Mouse (Mus musculus): ENCODE measurements around the gene Galk2.

DNA sequence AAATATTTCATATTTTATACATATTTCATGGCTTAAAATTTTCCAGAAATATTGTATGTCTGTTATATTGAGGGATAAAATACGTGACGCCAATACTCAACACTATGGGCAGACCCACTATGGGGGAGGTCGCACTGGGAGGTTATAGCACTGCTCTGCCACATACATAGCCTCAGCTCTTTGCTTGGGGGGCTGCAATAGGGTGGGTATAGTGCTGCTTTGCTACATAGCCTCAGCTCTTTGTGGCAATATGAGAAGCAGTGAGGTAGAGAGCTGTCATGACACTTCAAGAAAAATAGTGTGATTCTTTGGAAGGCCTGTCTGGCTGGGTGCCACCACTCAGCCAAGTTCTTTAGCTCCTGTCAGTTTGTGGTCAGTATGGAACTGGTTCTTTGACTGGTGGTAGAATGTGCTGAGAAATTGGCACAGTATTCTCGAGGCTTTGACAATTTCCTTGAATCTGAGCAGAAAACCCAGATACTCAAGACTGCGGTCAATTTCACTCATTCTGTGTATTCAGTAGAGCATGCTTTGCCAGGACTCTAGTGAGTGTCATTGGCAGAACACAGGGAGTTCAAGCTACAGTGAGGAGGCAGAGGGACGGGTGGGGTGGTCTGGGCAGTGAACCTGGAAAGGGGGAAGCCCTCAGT is 80.2 kb downstream of the Galk2 start:
- TF ChIP-seq POLR2A (IDR thresholded peaks at IDR 0.05; ENCODE audit: extremely low read depth, insufficient read depth, low read length) (no peak), CTCF (IDR thresholded peaks at IDR 0.05; ENCODE audit: extremely low read depth, insufficient read depth, low read length) (no peak)

All from cortical plate, adult 2 months (tissue).